Mouse (Mus musculus): ENCODE measurements around the gene Wdr90. TPM values are rescaled to one million over a fixed set of nuclear protein-coding genes. Genes with fewer than 3 reads are reported as not detected.
A peak's percentile ranks its signal among the peaks of the same experiment; 100 is the strongest.

The Wdr90 gene
- polyA plus RNA-seq (2017; shearing (Covaris generic)): 1 to 10 TPM; 3.3 to 7.0 (median 6.8) TPM

- ATAC-seq: peak; percentile 100
Measured at GRCm38 (mm10) chr17:25860832-25861703, at the start of gene Wdr90. TSS of gene Wdr90 (minus strand) at chr17:25861501.

DNA sequence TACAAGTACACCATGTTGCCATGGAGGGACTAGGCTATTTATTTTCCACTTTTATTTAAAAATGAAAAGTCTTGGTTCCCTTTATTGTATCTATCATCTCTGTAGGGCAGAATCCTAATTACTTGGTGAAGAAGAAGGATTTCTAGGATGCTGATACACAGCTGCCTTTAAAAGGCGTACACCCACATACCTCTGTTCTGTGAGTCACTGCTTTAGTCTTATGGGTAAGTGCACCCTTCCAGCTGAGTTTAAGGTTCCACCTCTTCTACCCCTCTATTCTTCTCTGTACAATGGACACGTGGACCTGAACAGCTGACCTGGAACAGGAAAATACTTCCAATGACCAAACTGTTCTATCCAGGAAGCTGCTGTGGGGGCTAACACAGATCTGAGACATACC, 46.3 kb upstream of the Wdr90 start:
- ATAC-seq: no peak

DNA sequence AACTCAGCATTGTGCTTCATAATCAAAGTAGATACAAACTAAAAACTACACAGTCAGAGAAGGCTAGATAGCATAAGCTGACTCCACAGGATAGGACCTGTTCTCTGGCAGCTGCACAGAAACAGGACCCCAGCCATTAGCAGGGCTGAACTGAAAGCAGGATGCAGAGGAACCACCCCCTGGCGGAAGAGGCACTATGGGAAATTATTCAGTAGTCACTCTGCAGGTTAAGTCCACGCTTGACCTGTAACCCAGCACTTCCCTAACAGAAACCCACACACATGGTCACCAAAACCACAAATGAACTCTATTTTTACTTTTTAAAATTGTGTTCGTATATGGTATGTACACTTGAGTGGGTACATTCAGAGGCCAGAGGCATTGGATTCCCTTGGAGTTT, 41.8 kb upstream of the Wdr90 start:
- no peak for ATAC-seq

- no peak for ATAC-seq
Measured at GRCm38 (mm10) chr17:25900193-25900592, 38.9 kb upstream of the Wdr90 start.

GRCm38 (mm10) chr17:25895891-25896290, 34.6 kb upstream of the Wdr90 start:
- no peak for ATAC-seq

DNA sequence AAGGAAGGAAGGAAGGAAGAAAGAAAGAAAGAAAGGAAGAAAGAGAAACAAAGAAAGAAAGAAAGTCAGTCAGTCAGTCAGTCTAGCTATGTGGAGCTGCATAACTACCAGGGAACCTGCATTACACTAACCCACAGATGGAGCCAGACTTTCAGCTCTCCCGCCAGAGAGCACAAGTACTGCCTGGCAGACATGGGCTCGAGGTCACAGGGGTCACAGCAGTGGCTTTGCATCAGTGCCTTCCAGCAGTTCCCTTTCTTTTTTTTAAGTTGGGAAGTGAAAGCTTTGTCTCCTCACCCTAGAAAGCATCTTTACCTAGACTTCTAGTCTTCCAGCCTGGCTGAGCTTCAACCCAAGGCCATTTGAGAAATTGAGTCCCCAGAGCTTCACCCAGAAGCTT, 34.1 kb upstream of the Wdr90 start:
- no peak for ATAC-seq

DNA sequence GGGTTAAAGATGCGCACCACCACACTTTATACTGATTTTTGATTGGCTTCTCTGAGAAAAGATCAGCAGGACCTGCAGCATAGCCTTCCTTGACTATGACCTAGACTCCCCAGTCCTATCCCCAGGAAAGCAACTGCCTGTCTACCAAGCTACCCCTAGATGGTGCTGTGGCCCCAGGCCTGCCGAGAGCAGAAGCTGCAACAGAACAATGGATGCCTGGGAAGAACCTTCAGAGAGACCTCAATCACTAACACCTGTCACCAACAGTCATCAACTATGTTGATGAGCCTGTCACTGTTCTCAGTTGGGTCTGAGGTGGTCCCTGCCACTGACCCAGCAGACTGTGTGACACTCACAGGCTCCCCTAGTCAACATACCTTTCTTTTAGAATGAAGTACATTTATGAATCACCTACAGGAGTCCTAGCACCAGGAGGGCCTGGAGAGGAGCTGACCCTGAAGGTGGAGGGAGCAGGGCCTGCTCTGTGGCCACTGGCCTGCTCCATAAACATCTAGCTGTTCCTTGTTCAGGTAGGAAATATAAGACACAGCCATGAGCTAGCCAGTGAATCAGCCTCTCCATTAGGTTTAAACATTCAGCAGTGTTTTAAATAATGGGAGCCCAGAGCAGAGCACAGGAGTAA, 32.8 kb upstream of the Wdr90 start:
- peak; percentile 71 for ATAC-seq

- ATAC-seq: no peak
Measured at GRCm38 (mm10) chr17:25888837-25889236, 27.5 kb upstream of the Wdr90 start.

- no peak for ATAC-seq
Measured at GRCm38 (mm10) chr17:25887467-25887866, 26.2 kb upstream of the Wdr90 start.

DNA sequence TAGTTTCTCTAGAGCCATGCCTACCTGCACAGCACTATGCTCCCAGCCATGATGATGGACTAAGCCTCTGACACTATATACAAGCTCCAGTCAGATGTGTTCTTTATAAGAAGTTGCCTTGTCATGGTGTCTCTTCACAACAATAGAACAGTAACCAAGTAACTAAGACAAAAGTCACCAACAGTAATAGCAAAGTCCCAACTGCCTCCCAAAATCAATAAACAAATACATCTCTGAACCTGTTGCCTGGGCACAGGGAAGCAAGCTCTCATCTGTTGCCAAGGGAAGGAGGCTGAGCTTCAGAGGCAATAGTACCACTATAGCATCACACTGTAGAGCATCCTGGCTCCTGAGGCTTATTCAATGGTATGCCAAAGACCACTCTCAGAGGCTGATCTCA, 25.5 kb upstream of the Wdr90 start:
- ATAC-seq: no peak

GRCm38 (mm10) chr17:25885636-25886035, 24.3 kb upstream of the Wdr90 start:
- no peak for ATAC-seq

DNA sequence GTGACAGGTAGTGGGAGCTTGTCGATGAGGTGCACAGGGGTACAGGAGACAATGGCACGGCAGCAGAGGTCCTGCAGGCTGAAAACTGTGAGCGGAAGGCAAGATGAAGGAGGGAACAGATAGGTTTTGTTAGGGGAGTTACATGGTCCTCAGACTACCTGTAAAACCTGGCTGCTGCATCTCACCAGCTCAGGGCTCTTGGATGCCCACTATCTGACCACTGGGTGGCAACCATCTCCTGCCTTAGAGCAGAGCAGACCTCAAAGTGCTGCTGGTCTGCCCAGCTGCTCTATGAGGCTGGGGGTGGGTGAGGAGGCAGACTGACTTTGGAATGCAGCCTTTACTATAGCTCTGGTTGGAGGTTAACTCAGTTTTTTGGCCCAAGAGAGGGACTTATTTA, 22.5 kb upstream of the Wdr90 start:
- ATAC-seq: no peak

GRCm38 (mm10) chr17:25883268-25883667, 22.0 kb upstream of the Wdr90 start:
- ATAC-seq: no peak

DNA sequence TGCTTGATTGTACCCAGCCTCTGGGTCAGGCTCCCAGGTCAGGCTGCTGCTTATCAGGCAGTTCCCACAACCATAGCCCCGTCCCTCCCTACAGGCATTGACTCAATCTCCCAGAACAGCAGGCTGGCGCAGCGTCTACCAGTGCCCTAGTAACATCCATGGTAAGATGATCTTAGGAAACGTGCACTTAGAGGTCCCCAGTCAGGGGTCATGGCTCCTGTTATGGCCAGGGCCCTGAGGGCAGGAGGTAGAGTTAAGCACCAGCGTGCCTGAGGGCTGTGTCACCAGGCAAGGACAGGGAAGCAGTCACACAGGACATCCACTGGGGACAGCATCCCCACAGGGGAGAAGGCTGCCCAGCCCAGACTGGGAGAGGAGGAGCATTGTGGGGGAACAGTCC, 21.0 kb upstream of the Wdr90 start:
- no peak for ATAC-seq

DNA sequence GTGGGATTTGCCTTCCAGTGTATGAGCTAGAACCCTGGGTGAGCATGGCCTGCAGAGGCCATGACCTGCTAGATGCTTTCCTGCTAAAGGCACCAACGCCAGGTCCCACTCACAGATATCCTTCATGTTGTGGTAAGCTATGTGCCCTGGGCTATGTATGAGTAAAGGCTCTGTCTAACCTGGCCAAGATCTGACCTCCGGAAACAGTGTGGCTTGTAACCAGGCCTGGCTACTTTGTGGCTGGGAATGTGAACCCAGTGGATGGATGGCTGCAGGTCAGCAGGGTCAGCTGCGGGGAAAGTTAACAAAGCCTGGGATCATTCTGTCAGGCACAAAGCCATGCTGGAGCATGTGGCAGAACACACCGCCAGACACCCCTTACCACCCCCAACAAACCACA, 20.4 kb upstream of the Wdr90 start:
- no peak for ATAC-seq

DNA sequence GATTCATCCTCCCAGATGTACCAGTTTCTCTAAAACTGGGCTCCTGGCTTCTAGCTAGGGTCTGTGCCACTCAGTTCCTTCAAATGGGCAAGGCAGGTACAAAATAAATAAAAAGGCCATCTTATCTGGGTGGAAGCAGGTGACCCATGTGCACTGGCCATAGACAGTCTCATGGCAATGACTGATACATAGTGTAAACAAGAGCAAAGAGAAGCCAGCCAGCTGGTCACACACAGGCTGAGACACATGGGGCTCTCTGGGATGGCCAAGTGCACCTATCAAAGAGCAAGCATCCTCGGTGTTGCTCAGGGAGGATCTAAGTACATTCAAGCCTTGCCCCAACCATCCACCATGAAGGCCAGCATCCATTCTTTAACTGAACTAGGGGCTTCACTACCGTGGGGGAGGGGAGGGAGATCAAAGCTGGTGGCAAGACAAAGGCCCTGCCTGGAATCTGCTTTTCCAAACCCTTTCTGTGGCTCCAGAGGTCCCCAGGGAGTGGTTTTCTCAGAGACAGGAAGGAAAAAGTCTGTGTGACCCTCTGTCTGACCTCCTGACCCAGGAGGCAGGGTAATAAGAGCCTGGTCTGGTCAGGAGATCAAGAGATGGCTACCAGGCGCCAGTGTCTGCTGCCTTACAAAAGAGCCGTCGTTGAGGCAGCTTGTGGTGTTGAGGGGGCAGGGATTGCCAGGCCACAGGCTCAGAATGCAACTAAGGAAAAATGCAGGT, 19.8 kb upstream of the Wdr90 start:
- no peak for ATAC-seq

- no peak for ATAC-seq
Measured at GRCm38 (mm10) chr17:25880196-25880910, 19.1 kb upstream of the Wdr90 start, which contains the start of gene Wfikkn1. TSS of gene Wfikkn1 (minus strand) at chr17:25880858.

GRCm38 (mm10) chr17:25879750-25880149, 18.4 kb upstream of the Wdr90 start:
- no peak for ATAC-seq

DNA sequence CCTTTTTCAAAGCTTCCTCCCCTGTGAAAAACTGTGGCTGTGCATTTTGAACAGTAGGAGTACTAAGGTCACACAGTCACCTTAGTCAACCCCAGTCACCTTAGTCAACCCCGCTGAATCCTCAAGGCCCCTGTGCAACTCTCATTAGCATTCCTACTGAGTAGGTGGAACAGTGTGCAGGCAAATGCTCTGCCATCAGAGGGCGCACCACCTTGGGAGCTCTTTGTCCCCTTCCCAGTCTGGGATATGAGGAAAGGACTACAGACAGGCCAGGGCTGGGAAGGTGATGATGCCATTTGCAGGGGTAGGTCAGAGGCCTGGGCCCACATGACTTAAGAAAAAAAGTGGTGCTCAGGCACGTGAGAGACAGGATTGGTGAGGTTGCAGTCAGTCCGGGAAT, 18.0 kb upstream of the Wdr90 start:
- ATAC-seq: no peak

- ATAC-seq: no peak
Measured at GRCm38 (mm10) chr17:25878611-25879180, 17.4 kb upstream of the Wdr90 start.

DNA sequence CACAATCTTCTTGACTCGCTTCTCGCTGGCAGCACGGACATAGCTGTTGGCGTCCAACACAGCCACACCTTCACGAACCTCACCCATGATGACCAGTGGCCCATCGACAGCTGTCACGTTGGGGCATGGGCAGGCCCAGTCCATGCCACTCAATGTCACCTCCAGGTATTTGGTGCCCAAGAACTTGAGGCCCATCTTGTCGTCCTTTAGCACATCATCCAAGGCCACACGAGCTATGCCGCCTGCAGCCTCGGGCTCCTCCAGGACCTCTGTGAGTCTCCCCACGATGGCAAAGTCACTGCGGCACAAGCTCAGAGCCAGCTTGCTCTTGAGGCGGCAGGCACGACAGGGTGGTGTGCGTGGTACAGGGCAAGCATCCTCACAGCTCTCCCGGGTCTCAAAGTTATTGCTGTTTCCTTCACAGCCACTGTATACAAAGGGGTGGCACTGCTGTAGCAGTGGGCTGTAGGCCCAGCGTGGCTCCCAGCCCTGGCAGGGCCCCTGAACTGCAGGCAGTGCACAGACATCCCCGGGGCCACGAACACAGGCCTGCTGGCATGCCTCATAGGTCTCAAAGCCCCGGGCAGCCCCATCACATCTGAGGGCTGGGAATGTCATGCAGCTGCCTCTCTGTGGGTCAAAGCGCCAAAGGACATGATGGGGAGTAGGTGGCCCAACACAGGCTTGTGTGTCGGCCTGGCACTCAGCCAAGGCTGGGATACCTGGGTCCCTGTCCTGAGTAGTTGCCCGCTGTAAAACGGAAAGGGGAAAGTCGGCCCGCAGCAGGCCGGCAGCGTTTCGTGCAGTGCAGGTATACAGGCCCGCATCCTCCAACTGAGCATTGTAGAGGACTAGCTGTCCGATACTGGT, 16.7 kb upstream of the Wdr90 start:
- no peak for ATAC-seq
